Mouse (Mus musculus) gastrocnemius, postnatal 14 days (tissue): ENCODE measurements around the gene Ms4a6d. TPM values are rescaled to one million over a fixed set of nuclear protein-coding genes. Genes with fewer than 3 reads are reported as not detected.

ENCODE experiments used
- DNase-seq: peaks from one replicate; pipeline ENCODE4 v3.0.0; 2021; ENCODE audit warnings: mixed read lengths
- intact Hi-C: fragments of 180-260 bp; cut with DNase I; formaldehyde crosslinking; loops from one replicate; pipeline ENCODE4 v1.15.1; 2025; ENCODE audit warnings: low total_unique reads
- long read RNA-seq, 2 experiments: library from polyadenylated mRNA; stranded (forward); transcript quantifications; one replicate each; pipeline ENCODE4 v2.0.0; 2021
- total RNA-seq, 2 experiments: library from RNA; stranded (reverse); gene quantifications; 2 replicates each; pipeline ENCODE4 v1.2.3; 2021

Ms4a6d gene
- total RNA-seq = 1 to 10 TPM; 1.5 to 2.3 TPM
- long read RNA-seq, experiment 1, partial matches to known transcripts = 0 of 2 reads
- long read RNA-seq, experiment 1, other reads (novel, unspliced or antisense) = 0 of 2 reads
- long read RNA-seq, experiment 2, partial matches to known transcripts = 0 of 1 reads
- long read RNA-seq, experiment 2, other reads (novel, unspliced or antisense) = 0 of 1 reads

DNA sequence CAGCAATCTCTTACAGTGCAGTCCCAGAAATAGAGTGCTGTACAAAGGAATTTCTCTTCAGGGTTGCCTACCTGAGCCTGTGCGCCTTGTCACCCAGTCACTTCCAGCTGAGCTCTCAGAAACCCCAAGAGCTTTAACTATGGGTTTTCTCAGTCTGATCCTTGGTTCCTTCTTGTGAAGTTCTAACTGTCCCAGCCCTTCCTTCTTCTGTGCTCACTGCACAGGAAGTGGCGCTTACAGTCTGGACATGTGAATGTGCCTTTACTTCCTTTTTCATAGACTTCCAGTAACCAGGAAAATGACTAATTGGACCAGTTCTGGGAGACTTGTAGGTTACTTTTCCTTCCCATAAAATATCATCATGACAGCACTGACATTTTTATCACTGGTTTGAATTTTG is at the start of gene Ms4a6d:
TSS of gene Ms4a6d (minus strand) at position 247 of the 400 bp plus-strand sequence.
- no peak for DNase-seq
- intact Hi-C loops = no loop called here

DNA sequence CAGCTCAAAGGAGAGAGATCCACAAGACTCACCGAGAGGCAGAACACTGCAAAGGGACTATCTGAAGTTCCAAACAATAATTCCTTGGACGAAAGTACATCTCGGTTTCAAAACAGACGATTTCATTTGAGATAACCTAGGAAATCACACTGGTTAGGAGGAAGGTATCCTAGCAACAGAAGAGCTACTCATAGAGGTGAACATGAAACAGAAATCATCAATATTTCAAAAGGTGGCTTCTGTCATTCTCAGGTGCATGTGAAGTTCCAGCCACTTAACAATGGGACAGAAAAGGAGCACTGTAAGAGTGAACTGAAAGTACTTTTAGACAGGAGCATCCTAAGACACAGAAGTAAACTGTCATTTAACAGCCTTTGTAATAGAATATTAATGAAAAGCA is 44.9 kb upstream of the Ms4a6d start:
- no peak for DNase-seq
- intact Hi-C loops = no loop called here

DNA sequence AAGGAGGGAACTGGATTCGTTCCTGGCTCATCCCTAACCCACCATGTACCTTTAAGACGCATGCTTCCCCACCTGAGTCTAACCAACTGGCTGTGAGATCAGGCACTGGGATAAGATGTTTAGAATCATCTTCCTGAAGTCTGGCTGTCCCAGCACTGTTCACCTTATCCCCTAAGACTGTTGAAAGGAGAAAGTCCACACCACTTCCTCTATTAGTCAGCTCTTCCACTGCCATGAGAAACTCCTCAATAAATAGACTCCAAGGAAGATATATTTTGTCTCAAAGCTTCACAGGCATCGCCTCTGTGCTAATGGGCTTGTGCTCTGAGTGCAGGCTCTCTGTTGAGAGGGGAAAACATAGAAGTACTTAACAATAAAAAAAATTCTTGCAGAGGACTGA is 41.5 kb upstream of the Ms4a6d start:
- intact Hi-C loops = no loop called here
- DNase-seq = no peak

DNA sequence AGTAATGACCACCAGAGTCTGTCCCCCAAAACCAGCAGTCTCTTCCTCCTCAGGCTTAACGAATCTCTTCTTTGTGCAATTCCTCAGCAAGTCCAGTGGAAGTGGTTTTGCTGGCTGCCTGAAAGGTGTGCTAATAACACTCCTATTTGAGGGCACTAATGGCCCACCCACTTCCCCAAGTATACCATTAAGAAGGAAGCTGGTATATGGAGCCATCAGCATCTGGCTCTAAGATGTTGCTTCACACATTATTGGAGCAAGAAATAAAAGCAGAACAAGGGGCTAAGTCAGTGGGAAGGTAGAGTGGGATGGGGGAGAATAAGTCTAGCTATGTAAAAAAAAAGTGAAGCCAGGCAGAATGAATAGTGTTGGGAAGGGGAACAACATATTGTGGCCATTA is 36.1 kb upstream of the Ms4a6d start, which contains the start of gene Ms4a3:
TSS of gene Ms4a3 (minus strand) at position 120 of the 400 bp plus-strand sequence.
- intact Hi-C loops = no loop called here
- no peak for DNase-seq

DNA sequence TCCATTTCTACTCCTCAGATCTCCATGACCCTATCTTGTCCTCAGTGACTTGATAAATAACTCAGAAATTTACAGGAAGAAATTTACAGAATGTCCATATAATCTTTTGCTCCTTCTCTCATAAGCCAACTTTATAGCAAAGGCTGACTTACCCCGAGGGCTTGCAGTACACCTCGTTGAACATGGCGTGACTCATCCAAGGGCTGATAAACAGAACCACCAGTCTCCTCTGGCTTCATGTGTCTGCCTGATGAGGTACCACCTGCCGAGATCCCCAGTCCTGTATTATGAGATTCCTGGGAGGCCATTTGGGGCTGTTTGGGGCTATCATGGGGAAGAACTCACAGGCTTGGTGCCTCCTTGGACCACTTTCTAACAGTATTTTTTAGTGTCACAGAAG is 34.4 kb upstream of the Ms4a6d start:
- no peak for DNase-seq
- intact Hi-C loops = no loop called here

DNA sequence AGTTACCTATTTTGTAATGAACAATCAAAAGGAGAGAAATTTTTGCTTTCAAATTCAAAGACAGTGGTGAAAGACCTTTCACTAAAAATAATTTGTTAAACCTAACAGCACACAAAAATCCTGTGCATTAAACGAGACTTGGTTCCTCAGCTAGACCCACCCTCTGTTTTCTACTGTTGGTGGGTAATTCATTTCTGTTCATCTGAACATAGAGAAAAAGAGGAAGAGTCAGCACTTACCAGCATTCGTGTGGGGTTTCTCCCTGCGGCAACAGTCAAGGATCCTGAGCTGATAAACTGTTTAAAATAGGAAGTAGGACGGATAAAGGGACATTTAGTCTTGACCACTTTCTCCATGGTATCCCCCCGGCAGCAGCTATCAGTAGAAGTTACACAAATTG is 30.9 kb upstream of the Ms4a6d start:
- intact Hi-C loops = no loop called here
- no peak for DNase-seq

DNA sequence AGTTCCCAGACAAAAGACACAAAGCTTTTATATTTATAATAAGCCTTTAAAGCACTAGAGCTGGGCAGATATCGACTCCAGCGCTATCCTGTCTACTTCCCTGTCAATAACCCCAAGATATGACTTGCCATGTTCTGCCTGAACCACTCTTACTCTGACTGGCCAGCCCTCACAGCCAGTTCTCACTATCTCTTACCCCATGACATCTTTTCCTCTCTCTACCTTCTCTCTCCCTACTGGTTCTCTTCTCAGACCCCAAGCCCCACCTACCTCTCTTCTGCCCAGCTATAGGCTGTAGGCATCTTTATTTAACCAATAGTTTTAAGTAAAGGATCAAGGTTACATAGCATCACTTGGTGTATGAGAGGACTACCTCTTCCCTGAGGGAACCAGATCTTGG is 29.7 kb upstream of the Ms4a6d start:
- DNase-seq = no peak
- intact Hi-C loops = no loop called here

DNA sequence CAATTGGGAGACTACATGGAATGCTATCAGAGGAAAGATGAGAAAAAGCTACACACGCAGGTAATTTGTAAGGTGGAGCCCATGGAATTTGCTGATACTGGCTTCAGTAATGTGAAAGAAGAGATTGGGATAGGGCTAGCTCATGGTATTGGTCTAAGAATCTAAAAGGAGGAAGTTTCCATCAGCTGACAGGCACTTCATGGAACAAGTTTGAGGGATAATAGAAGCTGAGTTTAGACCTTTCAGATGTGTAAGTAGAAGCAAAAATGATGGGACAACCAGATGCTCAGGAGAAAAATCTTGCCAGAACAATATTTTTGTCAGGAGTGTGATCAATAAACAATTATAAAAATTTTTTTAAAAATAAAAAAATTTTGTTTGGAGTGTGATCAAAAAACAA is 29.1 kb upstream of the Ms4a6d start:
- DNase-seq = no peak
- intact Hi-C loops = no loop called here

DNA sequence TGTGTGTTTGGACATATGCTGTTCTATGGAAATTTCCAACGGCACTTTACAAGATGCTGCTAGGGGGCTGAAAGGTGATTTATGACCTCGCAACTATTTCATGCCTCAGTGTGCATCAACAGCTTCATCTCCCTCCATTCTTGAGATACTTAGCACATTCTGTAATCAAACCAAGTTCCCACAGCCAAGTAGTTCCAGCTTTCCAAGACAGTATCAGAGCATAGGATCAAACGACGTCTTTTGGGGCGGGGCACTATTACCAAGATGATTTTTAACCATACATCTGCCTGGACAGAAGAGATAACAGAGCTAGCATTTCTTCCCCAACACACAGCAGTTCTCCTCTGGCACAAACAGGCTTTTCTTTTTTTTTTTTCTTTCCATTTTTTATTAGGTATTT is 20.6 kb upstream of the Ms4a6d start:
- intact Hi-C loops = no loop called here
- DNase-seq = no peak

DNA sequence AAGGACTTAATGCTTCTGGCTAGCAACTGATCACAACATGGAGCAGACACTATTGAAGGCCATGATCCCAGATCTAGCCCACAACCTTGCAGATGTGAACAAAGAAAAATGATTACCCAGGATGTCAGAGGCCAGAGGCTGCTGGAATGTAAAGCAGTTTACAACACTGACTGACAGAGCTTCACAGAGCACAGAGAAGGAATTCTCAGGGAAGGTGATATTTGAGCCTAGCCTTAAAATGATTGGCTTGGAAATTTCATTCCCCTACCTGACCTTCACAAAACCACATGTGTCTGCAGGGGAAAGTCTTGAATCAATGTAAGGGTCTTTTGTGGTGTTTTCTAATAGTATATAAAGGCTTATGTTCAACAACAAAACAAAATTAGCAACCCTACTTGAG is 20.2 kb upstream of the Ms4a6d start:
- no peak for DNase-seq
- intact Hi-C loops = no loop called here

DNA sequence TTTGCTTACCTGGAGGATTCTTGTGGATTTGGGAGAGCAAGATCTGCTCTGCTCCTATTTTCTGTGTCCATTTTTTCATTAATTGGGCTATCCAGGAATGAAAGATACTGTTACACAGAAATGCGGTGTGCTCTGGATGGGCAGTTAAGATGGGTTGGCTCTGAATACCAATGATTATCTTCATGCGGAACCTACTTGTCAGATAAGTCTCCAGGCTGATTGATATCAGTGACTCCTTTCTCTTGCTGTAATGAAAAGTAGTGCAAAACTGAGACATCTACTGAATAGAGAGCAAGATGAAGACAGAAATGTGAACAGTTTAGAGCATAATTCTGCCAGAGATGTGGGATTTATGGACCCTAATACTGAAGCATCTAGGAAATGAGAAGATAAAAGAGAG is 18.9 kb upstream of the Ms4a6d start, which contains the start of gene Ms4a2:
TSS of gene Ms4a2 (minus strand) at position 169 of the 400 bp plus-strand sequence.
- DNase-seq = no peak
- intact Hi-C loops = no loop called here

DNA sequence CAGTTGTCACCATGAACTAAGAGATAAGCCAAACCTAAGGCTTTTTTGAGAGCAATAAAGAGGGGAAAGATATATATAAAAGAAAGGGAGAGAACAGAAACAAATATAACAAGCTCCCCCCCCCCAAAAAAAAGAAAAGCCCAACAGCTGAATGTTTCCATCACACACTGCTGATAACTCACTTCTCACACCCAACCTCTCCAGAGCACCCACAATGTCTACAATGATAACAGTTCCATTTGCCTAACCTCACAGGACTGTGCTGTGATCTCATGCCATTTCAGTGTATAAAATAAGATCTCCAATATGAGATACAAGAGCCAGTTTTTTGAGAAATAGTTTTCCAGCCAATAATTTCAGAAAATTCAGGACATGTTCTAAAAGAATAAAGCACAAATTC is 13.3 kb upstream of the Ms4a6d start:
- intact Hi-C loops = no loop called here
- no peak for DNase-seq

DNA sequence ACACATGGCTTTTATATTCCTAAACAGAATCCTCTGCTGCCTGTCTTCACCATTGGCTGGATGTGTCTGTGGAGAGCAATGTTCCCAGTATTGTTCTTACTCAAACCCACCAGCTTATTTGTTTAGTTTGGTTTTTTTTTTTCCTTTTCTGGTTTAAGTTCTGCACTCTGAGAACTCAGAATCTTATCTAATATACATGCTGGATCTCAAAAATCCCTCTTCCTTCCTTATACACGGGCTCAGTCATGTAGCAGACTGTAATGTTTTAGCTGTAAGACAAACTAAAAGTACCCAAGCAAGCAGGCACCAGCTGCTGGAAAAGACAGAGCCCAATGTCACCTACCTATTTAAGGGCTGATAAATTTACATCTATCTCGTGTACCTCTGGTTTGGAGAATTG is 10.2 kb upstream of the Ms4a6d start:
- intact Hi-C loops = no loop called here
- DNase-seq = no peak

DNA sequence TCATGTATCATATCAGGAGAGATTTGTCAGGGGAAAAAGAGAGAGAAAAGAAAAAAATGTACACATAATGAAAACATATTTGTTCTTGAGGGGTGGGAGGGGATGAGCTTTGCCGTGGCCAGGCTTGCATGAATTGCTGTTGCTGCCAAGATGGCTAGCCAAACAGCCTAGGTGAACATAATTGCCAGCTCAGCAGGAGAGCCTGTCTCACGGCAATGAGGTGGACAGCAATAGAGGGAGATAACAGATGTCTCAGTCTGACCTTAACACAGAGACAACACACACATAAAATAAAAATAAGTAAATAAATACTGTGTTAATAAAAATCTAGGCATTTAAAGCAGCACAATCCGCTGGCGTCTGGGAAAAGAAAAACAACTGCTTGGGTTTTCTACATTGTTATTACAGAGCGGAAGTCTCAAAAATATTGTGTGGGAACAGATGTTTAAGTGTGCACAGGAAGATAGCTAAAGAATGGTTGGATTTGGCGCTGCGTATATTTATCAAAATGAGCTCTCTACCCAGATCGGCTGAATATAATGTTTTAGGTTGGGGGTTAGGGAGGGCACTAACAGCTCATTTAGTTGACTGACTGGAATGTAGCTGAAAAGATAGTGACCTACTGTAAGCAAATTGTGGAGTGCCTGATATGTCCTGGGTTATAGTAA is 9.3 kb upstream of the Ms4a6d start:
- intact Hi-C loops = no loop called here
- DNase-seq = no peak

DNA sequence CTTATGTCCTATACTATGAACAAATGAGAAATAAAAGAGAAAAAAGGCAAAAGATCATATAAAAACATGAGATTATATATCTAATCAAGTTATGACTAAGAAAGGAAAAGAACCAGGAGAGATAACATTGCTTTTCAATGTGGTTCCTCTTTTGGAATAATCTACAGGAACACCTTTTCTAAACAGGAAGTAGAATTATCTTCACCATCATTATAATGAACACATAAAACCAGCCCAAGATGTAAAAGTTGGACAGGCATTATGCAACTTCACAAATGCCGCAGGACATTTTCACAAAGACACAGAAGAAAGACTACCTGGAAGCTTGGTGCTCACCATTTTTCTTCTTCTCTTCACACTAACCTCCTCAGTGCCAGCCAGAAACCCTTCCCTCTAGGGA is 8.4 kb upstream of the Ms4a6d start:
- intact Hi-C loops = no loop called here
- DNase-seq = no peak

DNA sequence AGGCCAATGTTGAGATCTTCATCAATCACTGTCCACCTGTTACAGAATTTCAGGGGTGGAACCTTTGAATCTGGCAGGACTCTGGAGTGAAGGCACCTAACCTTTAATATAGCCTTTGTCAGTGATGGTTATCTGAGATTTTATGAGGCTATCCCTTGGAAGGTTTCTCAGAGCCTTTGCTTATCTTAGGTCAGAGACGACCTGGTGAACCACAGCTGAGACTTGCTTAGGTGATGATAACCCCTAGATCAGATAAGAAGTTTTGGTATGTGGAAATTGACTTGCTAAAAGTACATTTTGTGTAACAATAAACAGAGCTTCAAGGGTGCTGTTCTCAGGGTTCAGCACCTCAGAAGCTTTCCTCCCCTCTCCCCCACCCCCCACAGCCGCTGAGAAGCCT is 7.6 kb upstream of the Ms4a6d start:
- DNase-seq = no peak
- intact Hi-C loops = no loop called here

DNA sequence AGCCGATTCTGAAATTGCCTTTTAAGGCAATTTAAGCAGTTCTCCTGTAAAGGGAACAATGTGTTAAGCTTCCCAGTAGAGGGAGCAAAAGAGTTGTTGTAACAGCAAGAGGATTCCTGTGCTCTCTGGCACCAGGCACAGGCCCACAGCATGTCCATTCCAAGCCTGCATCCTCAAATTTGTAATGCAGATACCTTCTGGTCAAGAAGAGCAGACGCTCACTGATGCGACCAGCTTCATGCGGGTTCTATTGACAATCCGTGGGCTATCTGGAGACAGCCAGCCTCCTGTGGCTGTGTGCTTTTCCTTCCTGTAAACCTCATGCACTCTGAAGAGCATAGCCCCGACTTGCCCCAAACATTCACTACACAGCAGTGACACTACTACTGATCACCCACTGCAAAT is 6.9 kb upstream of the Ms4a6d start:
- DNase-seq = no peak
- intact Hi-C loops = no loop called here

DNA sequence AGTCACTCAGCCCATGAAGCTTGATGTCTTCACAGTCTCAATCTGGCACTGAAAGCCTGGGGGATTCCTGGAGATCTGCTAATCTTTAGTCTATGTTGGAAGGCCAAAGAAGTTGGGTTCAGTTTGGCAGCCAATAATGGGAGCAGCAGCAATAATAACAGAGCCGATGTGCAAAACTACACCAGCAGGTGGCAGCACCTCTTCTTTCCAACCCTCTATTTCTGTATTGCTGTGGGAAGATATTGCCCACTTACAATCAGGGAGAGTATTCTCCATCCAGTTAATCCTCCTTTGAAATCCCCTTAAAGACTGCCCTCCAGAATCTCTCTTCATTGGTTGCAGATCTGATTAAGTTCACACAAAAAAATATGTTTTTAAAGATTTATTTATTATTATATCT is 3.5 kb upstream of the Ms4a6d start:
- intact Hi-C loops = no loop called here
- no peak for DNase-seq

DNA sequence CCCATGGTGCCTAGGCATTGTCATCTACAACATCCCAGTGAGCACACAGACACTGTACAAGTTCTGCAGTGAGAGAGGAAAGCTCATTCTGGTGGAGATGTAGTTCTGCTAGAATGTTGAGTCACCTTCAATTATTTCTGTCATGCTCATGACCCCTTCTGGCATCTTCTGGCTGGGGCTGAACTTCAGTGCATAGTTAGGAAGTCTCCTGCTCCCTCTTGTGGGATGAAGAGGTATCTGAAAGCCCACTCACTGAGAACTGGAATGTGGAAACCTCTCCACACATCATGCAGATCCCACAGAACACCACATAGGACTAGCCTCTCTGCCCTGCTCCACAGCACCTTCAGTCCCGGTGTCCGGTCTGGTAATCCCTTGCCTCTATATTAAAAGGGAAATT is 2.6 kb downstream of the Ms4a6d start:
- peak; percentile 4 for DNase-seq
- intact Hi-C loops = no loop called here

DNA sequence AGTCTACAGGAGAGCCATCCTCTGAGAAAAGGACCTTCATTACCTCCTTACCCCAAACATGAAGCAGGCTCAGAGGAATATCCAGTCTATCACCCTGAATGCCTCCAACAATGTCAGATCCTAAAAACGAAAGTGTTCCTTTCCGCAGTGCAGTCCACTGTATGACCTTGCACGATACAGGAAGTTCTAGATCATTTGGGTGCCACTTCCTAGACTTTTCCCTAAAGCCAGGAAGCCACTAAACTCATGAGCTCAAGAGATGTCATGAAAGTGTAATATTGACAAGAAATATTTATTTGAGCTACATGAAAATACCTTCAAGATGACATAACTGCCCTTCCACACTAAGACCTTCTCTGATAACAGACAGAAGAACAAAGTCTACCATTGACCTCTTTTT is 3.3 kb downstream of the Ms4a6d start:
- intact Hi-C loops = no loop called here
- DNase-seq = no peak

DNA sequence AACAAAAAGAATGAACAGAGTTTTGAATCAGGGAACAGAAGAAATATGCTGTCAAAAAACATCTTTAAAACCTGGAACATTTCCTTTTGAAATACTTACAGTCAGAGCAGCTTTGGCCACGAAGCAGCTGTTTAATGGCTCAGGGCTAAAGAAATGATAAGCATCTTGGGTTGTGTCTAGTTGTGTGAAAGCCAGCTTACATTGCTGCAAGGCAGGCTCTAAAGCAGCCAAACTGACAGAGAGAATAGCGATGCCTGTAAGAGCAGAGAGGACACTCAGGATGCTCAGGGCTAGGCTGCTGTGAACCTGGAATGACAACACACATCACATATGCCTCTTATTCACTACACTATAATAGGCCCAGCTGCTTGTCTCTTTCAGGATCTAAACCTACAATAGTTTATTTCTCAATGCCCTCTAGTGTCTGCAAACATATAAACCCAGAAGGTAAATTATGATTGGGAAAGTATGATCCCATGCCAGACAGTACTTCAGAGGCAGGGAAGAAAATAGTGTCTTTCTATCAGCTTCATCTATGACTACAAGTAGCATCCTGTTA is 14.7 kb downstream of the Ms4a6d start:
- intact Hi-C loops = no loop called here
- DNase-seq = no peak
